Comparison of ENCODE assay signal across 8 mouse cellular contexts in genomic region chr2:34799357-34800256, GRCm38 (mm10). TPM values are rescaled to one million over a fixed set of nuclear protein-coding genes. Genes with fewer than 3 reads are reported as not detected.
A peak's percentile ranks its signal among the peaks of the same experiment; 100 is the strongest.
DNase-seq lines count a peak whose midpoint lies in the region; ATAC-seq lines count a peak whose summit lies in the region.

TSS of gene Rabepk (minus strand) at chr2:34799912.

- intact Hi-C loops in left cerebral cortex, postnatal 14 days (cut with DNase I) = loop anchor here (10.0 kb wide), 1 partner anchor 305 kb away; the partner anchor contains the start of genes AI182371 and Cntrl

- ATAC-seq in megakaryocyte-erythroid progenitor cell, adult 5-6 weeks (replicated peaks; ENCODE audit: low FRiP score, low TSS enrichment, poor library complexity, severe bottlenecking) = peak; percentile 73

- peak; percentile 70 to 80 for DNase-seq in adrenal gland, adult 18-20 months (ENCODE audit: low spot score in 2 of 2)
- DNase-seq in embryo, embryonic 10 days (ENCODE audit: low spot score) = peak; percentile 90
- DNase-seq in gastrocnemius, postnatal 10 days = peak; percentile 75
- peak; percentile 96 for DNase-seq in induced T-regulatory cell, adult 2 months (ENCODE audit: low read depth)
- DNase-seq in left cerebral cortex, postnatal 14 days (ENCODE audit: low spot score in 2 of 2) = peak; percentile 55 to 67
- DNase-seq in right cerebral cortex, postnatal 14 days = peak; percentile 65
- DNase-seq in urinary bladder, postnatal 25 days (ENCODE audit: low spot score) = peak; percentile 78

RNA-seq across cellular contexts. Expression of gene Rabepk, which starts in this region (rescaled TPM):
- 10 to 100 TPM; 23.9 to 26.7 TPM for total RNA-seq in adrenal gland, adult 18-20 months (2021)
- total RNA-seq in gastrocnemius, postnatal 10 days (2021) = 1 to 10 TPM; 8.8 to 10.0 TPM
- 10 to 100 TPM; 25.8 to 26.2 TPM for total RNA-seq in left cerebral cortex, postnatal 14 days (2021)
- 23.3 and 30.8 TPM in 2 replicates for total RNA-seq in megakaryocyte-erythroid progenitor cell, adult 5-6 weeks (2014; fragmentation: Nextera tagmentation)
- total RNA-seq in megakaryocyte-erythroid progenitor cell, adult 5-6 weeks (2017) = 46.9 and 53.8 TPM in 2 replicates

Comparison
In these comparisons a context has a peak if more than half of its experiments do, and no peak if none do; other contexts are left out.
1. Peak in every context shown above with its lines: DNase-seq and ATAC-seq.